Mouse (Mus musculus) embryonic facial prominence, embryonic 10.5 days (tissue): ENCODE results near the gene Me3. TPM values are rescaled to one million over a fixed set of nuclear protein-coding genes. Genes with fewer than 3 reads are reported as not detected.

ENCODE experiments used
- DNase-seq: peaks from one replicate; pipeline ENCODE4 v3.0.0-alpha.2; 2017; ENCODE audit warnings: low spot score
- H3K27ac ChIP-seq: fragments of 300-500 bp; sonication (generic); replicated peaks from 2 replicates; pipeline ENCODE4 v1.5.1; 2016; ENCODE audit warnings: mild to moderate bottlenecking
- H3K27me3 ChIP-seq: fragments of 300-500 bp; sonication (generic); replicated peaks from 2 replicates; pipeline ENCODE4 v1.6.1; 2016; ENCODE audit warnings: low read depth, mild to moderate bottlenecking; ENCODE audit not compliant: poor library complexity, severe bottlenecking
- H3K36me3 ChIP-seq: fragments of 300-500 bp; sonication (generic); replicated peaks from 2 replicates; pipeline ENCODE4 v1.6.1; 2016; ENCODE audit warnings: mild to moderate bottlenecking, moderate library complexity
- H3K4me1 ChIP-seq: fragments of 300-500 bp; sonication (generic); 2 replicates; pipeline ENCODE4 v1.6.1; 2016
- H3K4me3 ChIP-seq: fragments of 300-500 bp; sonication (generic); 2 replicates; pipeline ENCODE4 v1.5.1; 2016; ENCODE audit warnings: mild to moderate bottlenecking, moderate library complexity
- H3K9me3 ChIP-seq: fragments of 300-500 bp; sonication (generic); 2 replicates; pipeline ENCODE4 v1.6.1; 2016; ENCODE audit warnings: mild to moderate bottlenecking
- WGBS: fragments of 180-500 bp; shearing (Covaris S2); methylation state at CpG from one replicate; pipeline ENCODE4 v1.1.7; 2016; 5-methylcytosine and 5-hydroxymethylcytosine counted together
- polyA plus RNA-seq: library from polyadenylated mRNA; unstranded; fragments of >200 nt; fragmentation: Nextera tagmentation; extraction: Ambion mirVana; gene quantifications from 2 replicates; pipeline ENCODE4 v1.2.1, GENCODE M21; 2016

Gene Me3
- polyA plus RNA-seq, 1 experiment from 2014 or later = 2.6 TPM

DNA sequence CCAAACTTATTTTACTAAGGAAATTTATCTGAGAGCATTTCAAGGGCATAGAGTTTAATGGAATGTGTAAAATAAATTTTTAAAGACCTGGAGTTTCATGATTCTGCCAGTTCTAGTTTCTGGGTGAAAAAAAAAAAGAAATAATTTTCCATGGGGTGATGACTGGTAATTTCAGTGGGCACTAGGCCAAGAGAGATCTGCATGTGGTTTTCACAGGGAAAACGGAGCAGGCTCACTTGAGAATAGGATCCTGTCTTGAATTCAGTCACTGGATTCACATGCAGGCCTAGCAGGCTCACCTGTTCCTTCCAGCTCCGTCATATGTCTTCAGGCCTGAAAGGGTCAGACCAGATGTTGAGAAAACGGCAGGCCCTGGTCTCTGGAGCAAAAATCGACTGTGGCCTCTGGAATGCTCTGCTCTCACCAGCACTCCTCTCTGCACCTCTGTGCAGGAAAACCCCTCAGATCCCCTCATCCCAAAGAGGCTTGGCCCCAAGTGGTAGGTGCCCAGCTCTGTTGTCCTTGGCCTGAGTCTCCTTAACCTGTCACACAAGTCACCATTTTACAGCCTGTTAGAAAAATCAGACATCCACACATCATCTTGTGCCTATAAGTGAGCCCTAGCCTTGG lies 196.4 kb downstream of the Me3 start:
- Histone ChIP-seq H3K27ac (0 out of 2 replicates have a peak overlapping the region, but pooled peaks have one; percentile 6), H3K4me3 (no peak overlapping the region), H3K36me3 (no peaks in the 10 kb centered on the region), H3K9me3 (no peaks in the 10 kb centered on the region), H3K4me1 (peaks cover 7% of the 10 kb centered on the region), H3K27me3 (no peaks in the 10 kb centered on the region)
- WGBS = 79% methylated on average over 4 of the region's 4 CpGs
- no peak for DNase-seq

DNA sequence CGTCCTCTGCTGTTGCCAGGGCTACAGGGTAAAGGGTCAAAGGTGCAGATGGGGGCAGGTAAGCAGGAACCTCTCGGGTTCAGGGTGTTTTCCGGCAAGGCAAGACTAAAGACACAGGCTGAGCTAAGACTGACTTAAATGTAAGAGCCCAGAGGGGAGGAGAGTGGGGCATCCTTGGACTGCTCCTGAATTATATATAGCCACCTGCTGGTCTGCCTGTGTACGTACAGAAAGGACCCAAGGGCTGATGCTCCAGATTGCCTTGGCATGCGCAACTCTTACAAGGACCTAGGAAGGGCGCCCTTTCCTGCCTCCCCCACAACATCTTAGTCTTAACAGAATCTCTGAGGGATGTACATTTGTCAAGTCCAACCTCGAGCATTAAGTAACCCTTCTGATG lies 197.0 kb downstream of the Me3 start:
- peak; percentile 35 for DNase-seq
- Histone ChIP-seq H3K27ac (0 out of 2 replicates have a peak overlapping the region, but pooled peaks have one; percentile 6), H3K4me3 (no peak overlapping the region), H3K36me3 (no peaks in the 10 kb centered on the region), H3K4me1 (peaks cover 7% of the 10 kb centered on the region), H3K27me3 (no peaks in the 10 kb centered on the region), H3K9me3 (no peaks in the 10 kb centered on the region)
- 52% methylated on average over 7 of the region's 7 CpGs for WGBS

DNA sequence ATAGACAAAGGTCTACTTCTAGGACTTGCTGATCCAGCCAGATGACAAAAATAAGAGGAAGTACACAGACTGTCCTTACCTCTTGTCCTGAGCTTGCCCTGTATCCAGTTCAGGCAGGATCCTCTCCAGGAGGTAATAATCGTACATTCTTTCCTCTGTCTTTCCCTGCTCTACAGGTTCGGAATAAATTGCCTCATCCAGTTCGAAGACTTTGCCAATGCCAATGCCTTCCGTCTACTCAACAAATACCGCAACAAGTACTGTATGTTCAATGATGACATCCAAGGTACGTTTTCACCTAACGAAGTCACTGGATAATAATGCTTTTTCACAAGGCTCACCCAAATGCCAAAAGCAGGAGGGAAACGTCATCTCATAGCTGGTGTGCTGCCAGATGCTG lies 201.3 kb downstream of the Me3 start:
- Histone ChIP-seq H3K4me3 (no peak overlapping the region), H3K9me3 (no peaks in the 10 kb centered on the region), H3K36me3 (no peaks in the 10 kb centered on the region), H3K4me1 (peaks cover 13% of the 10 kb centered on the region), H3K27ac (no peak overlapping the region), H3K27me3 (no peaks in the 10 kb centered on the region)
- WGBS = 92% methylated on average over 8 of the region's 8 CpGs
- no peak for DNase-seq

DNA sequence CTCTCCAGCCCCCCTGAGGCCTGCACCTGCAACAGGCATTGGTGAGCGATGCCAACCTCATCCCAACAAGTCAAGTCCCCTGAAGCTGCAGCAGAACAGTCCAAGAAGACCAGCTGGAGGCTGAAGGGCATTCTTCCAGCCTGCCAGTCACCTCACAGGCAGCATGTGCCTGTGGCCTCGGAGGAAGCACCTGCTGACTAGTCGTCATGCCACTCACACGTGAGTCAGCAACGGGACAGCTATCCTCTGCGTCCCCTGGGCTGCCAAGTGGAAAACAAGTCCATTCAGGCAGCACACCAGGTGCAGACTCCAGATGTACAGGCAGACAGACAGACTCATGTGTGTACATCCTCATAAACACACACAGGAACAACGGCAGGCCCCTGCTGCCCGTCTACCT lies 203.4 kb downstream of the Me3 start:
- Histone ChIP-seq H3K9me3 (no peaks in the 10 kb centered on the region), H3K4me3 (no peak overlapping the region), H3K27ac (no peak overlapping the region), H3K4me1 (peaks cover 16% of the 10 kb centered on the region; the same call in 1 of the 2 replicates), H3K27me3 (no peaks in the 10 kb centered on the region), H3K36me3 (no peaks in the 10 kb centered on the region)
- no peak for DNase-seq
- 87% methylated on average over 8 of the region's 8 CpGs for WGBS

DNA sequence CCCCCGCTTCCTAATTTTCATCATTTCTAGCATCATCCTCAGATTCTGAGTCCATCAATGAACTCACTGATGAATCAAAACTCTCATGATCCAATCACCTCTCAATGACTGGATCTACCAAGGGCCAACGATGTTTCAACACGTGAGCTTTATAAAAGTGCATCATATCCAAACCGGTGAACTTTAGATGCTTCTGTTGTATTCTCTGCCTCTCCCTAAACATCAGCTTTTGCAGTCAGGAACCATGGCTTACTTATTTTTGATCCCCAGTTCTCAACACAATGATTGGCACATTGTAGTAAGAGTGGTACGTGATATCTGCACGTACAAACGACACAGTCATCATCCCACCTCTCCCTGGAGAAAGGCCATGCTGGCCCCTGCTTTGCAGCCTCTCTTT lies 204.5 kb downstream of the Me3 start:
- no peak for DNase-seq
- 93% methylated on average over 7 of the region's 7 CpGs for WGBS
- H3K27me3 ChIP-seq = no peaks in the 10 kb centered on the region
- H3K27ac ChIP-seq = no peak overlapping the region
- no peak overlapping the region for H3K4me3 ChIP-seq
- H3K9me3 ChIP-seq = no peaks in the 10 kb centered on the region
- no peaks in the 10 kb centered on the region for H3K36me3 ChIP-seq
- peaks cover 19% of the 10 kb centered on the region; the same call in 1 of the 2 replicates for H3K4me1 ChIP-seq

DNA sequence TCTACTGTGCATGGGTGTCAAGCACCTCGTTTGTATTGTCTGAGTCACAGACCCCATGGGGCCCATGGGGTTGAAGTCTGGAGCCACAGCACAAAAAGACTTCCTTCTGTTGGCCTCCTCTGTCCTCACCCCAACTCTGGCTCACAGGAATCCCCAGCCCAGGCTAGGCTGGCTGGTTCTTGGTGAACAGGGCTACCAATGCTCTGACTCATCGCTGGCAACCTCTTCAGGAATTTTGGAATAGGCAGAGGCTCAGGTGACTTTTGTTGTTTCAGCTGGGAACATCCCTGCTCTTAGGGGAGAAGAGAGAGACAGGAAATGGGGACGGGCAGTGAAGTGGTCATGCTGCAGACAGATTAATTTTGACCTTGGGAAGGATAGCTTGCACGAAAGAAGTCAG lies 205.6 kb downstream of the Me3 start:
- 55% methylated on average over 4 of the region's 4 CpGs for WGBS
- Histone ChIP-seq H3K9me3 (no peaks in the 10 kb centered on the region), H3K4me1 (peaks cover 20% of the 10 kb centered on the region; the same call in 1 of the 2 replicates), H3K27me3 (no peaks in the 10 kb centered on the region), H3K4me3 (no peak overlapping the region), H3K36me3 (no peaks in the 10 kb centered on the region), H3K27ac (no peak overlapping the region)
- DNase-seq = no peak

DNA sequence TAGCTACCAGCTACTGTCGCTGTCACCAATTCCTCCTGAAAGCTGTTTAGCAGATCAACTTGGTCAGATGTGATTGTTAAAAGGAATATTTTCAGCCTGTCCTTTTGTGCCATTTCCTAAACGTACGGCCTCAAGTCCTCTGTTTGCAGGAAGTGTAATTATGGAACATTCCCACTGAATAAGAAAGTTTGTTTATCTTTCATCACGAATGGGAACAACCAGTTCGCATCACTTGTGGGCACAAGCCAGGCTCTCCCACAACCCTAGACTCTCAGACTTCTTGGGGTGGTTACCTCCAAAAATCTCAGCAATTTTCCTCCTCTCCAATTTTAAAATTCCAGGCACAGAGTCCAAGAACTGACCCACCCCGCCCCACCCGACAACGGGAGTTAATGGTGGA lies 207.5 kb downstream of the Me3 start:
- H3K27me3 ChIP-seq = no peaks in the 10 kb centered on the region
- peaks cover 20% of the 10 kb centered on the region; the same call in 1 of the 2 replicates for H3K4me1 ChIP-seq
- no peaks in the 10 kb centered on the region for H3K9me3 ChIP-seq
- H3K4me3 ChIP-seq = no peak overlapping the region
- no peak for DNase-seq
- peak overlapping the region; percentile 44; the same call in 1 of the 2 replicates for H3K27ac ChIP-seq
- WGBS = 71% methylated on average over 8 of the region's 8 CpGs
- no peaks in the 10 kb centered on the region for H3K36me3 ChIP-seq

DNA sequence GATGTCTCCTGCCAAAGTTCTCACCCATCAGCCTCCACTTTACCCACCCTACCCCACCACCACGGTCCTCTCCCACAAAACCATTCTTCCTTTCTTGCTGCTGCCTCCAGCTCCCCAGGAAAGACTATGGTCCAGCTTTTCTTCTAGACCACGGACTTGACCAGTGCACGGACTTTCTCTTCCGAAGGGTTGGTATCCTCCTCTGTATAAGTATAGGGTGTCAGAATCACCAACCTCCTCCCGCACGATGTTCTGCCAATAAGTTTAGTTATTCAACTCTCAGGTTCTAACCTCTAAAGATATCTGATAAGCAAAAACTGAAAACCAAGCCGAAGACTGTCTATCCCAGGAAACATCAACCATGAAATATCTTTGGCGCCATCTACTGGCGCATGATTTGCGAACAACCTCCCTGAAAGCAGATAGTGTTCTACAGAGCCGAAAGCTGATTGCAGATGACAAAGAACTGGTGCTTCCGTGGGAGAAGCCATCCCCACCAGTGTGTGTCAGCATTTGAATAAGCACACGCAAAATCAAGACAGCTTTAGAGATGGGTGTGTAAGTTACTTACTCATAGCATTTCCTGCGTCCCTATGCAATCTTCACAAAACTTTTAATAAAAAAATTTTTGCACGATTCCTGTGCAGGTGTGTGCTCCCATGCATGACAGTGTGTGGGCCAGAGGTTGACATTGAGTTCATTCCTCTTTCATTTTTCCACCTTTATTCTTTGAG lies 209.6 kb downstream of the Me3 start:
- Histone ChIP-seq H3K4me3 (no peak overlapping the region), H3K27me3 (no peaks in the 10 kb centered on the region), H3K4me1 (peaks cover 20% of the 10 kb centered on the region; the same call in 1 of the 2 replicates), H3K9me3 (no peaks in the 10 kb centered on the region), H3K36me3 (no peaks in the 10 kb centered on the region), H3K27ac (0 out of 2 replicates have a peak overlapping the region, but pooled peaks have one; percentile 24)
- peak; percentile 83 for DNase-seq
- 37% methylated on average over 15 of the region's 15 CpGs for WGBS

DNA sequence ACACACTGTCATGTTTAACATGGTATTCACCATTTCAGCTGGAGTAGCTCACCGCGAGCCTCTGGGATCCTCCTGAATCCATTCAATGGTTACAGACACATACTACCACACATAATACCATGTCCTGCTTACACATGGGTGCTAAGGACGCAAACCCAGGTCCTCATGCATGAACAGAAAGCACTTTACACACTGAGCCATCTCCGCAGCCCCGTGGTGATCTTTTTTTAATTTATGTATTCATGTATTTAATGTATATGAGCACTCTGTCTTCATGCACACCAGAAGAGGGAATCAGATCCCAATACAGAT lies 210.2 kb downstream of the Me3 start:
- Histone ChIP-seq H3K9me3 (no peaks in the 10 kb centered on the region), H3K4me1 (peaks cover 20% of the 10 kb centered on the region; the same call in 1 of the 2 replicates), H3K27me3 (no peaks in the 10 kb centered on the region), H3K4me3 (no peak overlapping the region), H3K36me3 (no peaks in the 10 kb centered on the region), H3K27ac (no peak overlapping the region)
- WGBS = 87% methylated on average over 5 of the region's 5 CpGs
- no peak for DNase-seq

DNA sequence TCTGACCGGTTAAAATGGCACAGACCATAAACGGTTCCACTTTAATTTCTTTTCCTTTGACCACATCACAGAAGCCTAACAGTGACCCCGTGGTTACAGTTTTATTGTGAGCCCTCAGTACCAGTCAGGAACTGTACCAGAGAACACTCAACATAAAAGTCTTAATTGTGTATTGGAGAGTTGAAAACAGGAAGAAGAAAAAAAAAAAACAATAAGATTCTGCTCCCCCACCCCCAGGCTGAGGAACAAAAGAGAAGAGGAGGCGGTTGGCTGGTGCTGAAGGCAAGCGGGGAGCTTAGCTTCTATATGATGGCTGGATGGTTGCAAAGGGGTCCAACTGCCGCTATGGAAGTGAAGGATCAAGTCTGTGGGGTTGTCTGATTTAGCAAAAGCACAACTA lies 210.9 kb downstream of the Me3 start:
- no peak for DNase-seq
- H3K27ac ChIP-seq = no peak overlapping the region
- no peak overlapping the region for H3K4me3 ChIP-seq
- H3K9me3 ChIP-seq = no peaks in the 10 kb centered on the region
- no peaks in the 10 kb centered on the region for H3K27me3 ChIP-seq
- WGBS = 67% methylated on average over 6 of the region's 6 CpGs
- H3K4me1 ChIP-seq = peaks cover 13% of the 10 kb centered on the region; the same call in 1 of the 2 replicates
- H3K36me3 ChIP-seq = no peaks in the 10 kb centered on the region

DNA sequence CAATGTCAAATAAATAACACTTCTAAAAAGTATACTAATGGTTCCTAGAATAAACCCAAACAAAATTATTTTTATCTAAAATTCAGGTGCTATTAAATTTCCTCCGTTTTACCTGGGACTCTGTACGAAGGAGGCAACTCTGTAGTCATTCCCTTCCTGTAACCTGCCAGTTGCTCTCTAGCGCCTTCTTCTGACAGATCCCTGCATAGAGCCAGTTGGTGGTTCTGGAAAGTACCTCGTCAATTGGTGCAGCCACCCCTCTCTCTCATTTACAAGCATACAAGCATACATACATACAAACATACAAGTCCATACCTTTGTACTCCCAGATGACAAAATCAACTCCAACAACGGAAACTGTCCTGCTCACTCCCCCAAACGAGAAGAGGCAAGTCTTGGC lies 211.3 kb downstream of the Me3 start:
- H3K27ac ChIP-seq = no peak overlapping the region
- WGBS = 36% methylated on average over 6 of the region's 6 CpGs
- no peaks in the 10 kb centered on the region for H3K27me3 ChIP-seq
- no peak overlapping the region for H3K4me3 ChIP-seq
- DNase-seq = no peak
- no peaks in the 10 kb centered on the region for H3K36me3 ChIP-seq
- H3K9me3 ChIP-seq = no peaks in the 10 kb centered on the region
- peaks cover 13% of the 10 kb centered on the region; the same call in 1 of the 2 replicates for H3K4me1 ChIP-seq

DNA sequence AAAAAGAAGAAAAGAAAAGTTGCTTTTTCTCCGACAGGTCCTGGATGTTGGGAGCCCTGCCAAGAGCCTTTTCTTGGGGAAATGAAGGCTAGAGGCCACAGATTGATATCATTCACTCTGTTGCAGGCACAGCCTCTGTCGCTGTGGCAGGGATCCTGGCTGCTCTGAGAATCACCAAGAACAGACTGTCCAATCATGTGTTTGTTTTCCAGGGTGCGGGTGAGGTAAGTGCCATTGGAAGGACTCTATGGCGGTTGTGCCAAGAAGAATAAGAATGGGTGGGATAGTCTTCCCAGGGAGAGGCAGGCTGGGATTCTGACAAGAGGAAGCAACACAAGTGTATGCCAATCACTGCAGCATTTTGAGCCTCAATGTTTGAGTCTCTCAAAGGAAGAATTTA lies 213.5 kb downstream of the Me3 start:
- no peak overlapping the region for H3K27ac ChIP-seq
- 81% methylated on average over 4 of the region's 4 CpGs for WGBS

DNA sequence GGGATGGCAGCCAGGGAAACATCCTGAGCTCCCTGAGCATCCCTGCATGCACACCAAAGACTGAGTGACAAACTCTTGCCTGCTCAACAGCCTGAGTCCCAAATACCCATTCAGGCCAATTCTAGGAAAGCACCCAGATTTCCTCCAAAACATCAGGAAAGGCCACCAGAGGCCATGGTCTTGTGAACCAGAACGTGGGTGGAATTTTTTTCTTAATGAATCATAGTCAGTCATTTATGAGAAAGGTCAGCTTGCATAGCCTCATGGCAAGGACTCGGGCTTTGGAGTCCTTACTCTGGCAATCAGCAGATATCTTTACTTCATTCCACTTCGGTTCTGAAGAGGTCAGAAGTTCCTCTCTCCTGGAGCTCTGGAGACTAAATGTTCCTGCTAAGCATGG lies 218.3 kb downstream of the Me3 start:
- Histone ChIP-seq H3K9me3 (no peaks in the 10 kb centered on the region), H3K27ac (no peak overlapping the region), H3K27me3 (no peaks in the 10 kb centered on the region), H3K36me3 (no peaks in the 10 kb centered on the region), H3K4me1 (no peaks in the 10 kb centered on the region), H3K4me3 (no peak overlapping the region)
- 84% methylated on average over 3 of the region's 3 CpGs for WGBS
- no peak for DNase-seq

More for the DNA sequence above, 213.5 kb downstream of the Me3 start:
- Histone ChIP-seq H3K9me3 (no peaks in the 10 kb centered on the region), H3K27me3 (no peaks in the 10 kb centered on the region), H3K36me3 (no peaks in the 10 kb centered on the region), H3K4me1 (0 out of 2 replicates have a peak, but pooled peaks cover 3% of the 10 kb centered on the region), H3K4me3 (no peak overlapping the region)
- no peak for DNase-seq
